Mouse (Mus musculus) liver, postnatal 0 days (tissue): ENCODE data around the gene Aamp.

ENCODE experiments used
- CTCF ChIP-seq: sonication (generic); IDR thresholded peaks from 2 replicates; pipeline ENCODE4 v1.5.1; 2016; ENCODE audit warnings: antibody characterized with exemption, low read depth
- EP300 ChIP-seq: IDR thresholded peaks from 2 replicates; pipeline ENCODE4 v1.6.1; 2016; ENCODE audit warnings: antibody characterized with exemption, low read depth, mild to moderate bottlenecking

DNA sequence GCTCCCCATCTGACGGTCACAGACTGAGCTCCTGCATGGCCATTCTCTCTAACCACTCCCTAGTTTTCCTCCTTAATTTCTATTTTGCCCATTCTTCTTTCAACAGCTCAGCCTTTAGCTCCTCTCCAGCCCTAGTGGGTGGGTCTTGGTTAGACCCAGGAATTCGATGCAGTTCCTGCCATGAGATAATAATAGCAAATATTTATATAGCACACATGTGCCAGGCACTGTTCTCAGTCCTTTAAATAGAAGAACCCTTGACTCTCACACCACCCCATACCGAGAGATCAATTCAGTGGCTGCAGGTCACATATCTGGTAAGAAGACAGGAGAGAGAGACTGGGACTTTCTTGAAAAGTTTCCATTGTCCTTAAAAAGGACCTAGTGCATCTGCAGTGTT is 36.9 kb upstream of the Aamp start:
- TF ChIP-seq EP300 (no peak), CTCF (no peak)
